Mouse (Mus musculus): ENCODE measurements around the gene Plvap. TPM values are rescaled to one million over a fixed set of nuclear protein-coding genes. Genes with fewer than 3 reads are reported as not detected.
"Not testable (repeated sequence)": the region's sequence is repeated elsewhere in the genome, so short reads cannot be mapped to it uniquely, and the experiment has no call there.

The Plvap gene
- polyA plus RNA-seq, 1 experiment from 2014 or later, result 135 TPM

GRCm38 (mm10) chr8:71526272-71526671, 14.7 kb upstream of the Plvap start:
- peaks cover 5% of the 10 kb centered on the region; the same call in 1 of the 2 replicates for H3K4me1 ChIP-seq (ENCODE audit: insufficient read depth)
- H3K9ac ChIP-seq, result no peak overlapping the region
- TF ChIP-seq CTCF (IDR thresholded peaks at IDR 0.05; ENCODE audit: low read depth), result no peak
- H3K4me2 ChIP-seq, result no peak overlapping the region
- WGBS, result 15% methylated on average over 6 of the region's 6 CpGs
- no peak overlapping the region for H3K4me3 ChIP-seq (ENCODE audit: low read depth, low read length)
- no peaks in the 10 kb centered on the region for H3K9me3 ChIP-seq (ENCODE audit: low read depth, low read length)
- H3K27ac ChIP-seq (ENCODE audit: low read depth), result peak overlapping the region; percentile 25; the same call in 1 of the 2 replicates
- H3K27me3 ChIP-seq (ENCODE audit: insufficient read depth, low read length), result peaks cover 15% of the 10 kb centered on the region
- H3K36me3 ChIP-seq (ENCODE audit: insufficient read depth), result no peaks in the 10 kb centered on the region
- peak; percentile 55 for DNase-seq
- peak; percentile 8; the same call in 1 of the 2 replicates for ATAC-seq (ENCODE audit: insufficient read depth)

DNA sequence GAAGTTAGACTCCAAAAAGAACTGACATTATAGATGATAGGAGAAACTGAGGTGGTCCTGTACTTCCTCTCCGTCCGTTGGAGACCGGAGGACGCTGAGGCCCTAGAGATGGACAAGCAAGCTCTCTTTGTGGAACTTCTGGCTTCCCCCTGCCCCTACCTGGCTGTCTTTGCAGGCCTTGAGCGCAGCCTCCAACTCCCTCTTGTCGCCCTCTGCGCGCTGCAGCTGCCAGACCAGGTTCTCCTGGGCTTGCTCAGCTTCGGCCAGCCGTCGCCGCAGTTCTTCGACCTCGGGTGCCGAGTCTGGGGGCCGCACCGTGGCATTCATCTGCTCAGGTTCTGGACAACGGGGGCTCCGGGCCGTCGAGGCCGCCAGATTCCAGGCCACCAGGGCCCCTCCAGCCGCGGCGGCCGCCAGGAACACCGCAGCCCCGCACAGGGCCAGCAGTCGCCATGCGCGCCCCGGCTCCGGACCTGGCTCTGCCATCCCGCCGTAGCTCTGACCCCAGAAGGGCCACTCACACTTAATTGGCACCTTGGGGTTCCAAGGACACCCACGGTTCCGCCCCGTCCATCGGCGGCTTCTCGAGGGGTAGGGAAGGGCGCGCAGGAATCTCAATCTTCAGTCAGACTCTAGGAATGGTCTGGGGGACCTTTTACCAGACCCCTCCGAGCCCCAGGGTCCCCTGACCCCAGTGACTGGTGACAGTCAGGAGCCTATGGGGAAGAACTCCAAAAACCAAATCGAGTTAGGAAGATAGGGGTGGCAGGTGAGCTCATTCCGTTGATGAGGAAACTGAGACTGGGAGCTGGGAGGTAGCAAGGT, 13.9 kb upstream of the Plvap start, which contains the start of gene Ccdc194:
Ccdc194 (minus strand) TSS at position 486 of the 825 bp plus-strand sequence.
- DNase-seq, result no peak
- Histone ChIP-seq H3K36me3 (ENCODE audit: insufficient read depth) (no peaks in the 10 kb centered on the region), H3K9ac (peak within 1 kb of the TSS; percentile 41; the same call in 1 of the 2 replicates), H3K4me2 (peak within 1 kb of the TSS; percentile 44), H3K4me3 (ENCODE audit: low read depth, low read length) (peak within 1 kb of the TSS; percentile 16; the same call in 1 of the 2 replicates), H3K4me1 (ENCODE audit: insufficient read depth) (peaks cover 5% of the 10 kb centered on the region; the same call in 1 of the 2 replicates), H3K27me3 (ENCODE audit: insufficient read depth, low read length) (peaks cover 15% of the 10 kb centered on the region), H3K27ac (ENCODE audit: low read depth) (peak within 1 kb of the TSS; percentile 25), H3K9me3 (ENCODE audit: low read depth, low read length) (no peaks in the 10 kb centered on the region)
- 11% methylated on average over 46 of the region's 46 CpGs for WGBS
- no peak for ATAC-seq (ENCODE audit: insufficient read depth)
- no peak for TF ChIP-seq CTCF (IDR thresholded peaks at IDR 0.05; ENCODE audit: low read depth)

- Histone ChIP-seq H3K4me2 (0 out of 2 replicates have a peak overlapping the region, but pooled peaks have one; percentile 1), H3K27ac (ENCODE audit: low read depth) (no peak overlapping the region), H3K36me3 (ENCODE audit: insufficient read depth) (no peaks in the 10 kb centered on the region), H3K4me1 (ENCODE audit: insufficient read depth) (no peaks in the 10 kb centered on the region; the same call in 1 of the 2 replicates), H3K9me3 (ENCODE audit: low read depth, low read length) (no peaks in the 10 kb centered on the region), H3K9ac (no peak overlapping the region), H3K4me3 (ENCODE audit: low read depth, low read length) (no peak overlapping the region), H3K27me3 (ENCODE audit: insufficient read depth, low read length) (peaks cover 15% of the 10 kb centered on the region)
- peak; percentile 97 for TF ChIP-seq CTCF (IDR thresholded peaks at IDR 0.05; ENCODE audit: low read depth)
- peak; percentile 94 for ATAC-seq (ENCODE audit: insufficient read depth)
- WGBS, result 2% methylated on average over 17 of the region's 17 CpGs
- peak; percentile 98 for DNase-seq
Observed at GRCm38 (mm10) chr8:71521634-71522033, 10.1 kb upstream of the Plvap start.

DNA sequence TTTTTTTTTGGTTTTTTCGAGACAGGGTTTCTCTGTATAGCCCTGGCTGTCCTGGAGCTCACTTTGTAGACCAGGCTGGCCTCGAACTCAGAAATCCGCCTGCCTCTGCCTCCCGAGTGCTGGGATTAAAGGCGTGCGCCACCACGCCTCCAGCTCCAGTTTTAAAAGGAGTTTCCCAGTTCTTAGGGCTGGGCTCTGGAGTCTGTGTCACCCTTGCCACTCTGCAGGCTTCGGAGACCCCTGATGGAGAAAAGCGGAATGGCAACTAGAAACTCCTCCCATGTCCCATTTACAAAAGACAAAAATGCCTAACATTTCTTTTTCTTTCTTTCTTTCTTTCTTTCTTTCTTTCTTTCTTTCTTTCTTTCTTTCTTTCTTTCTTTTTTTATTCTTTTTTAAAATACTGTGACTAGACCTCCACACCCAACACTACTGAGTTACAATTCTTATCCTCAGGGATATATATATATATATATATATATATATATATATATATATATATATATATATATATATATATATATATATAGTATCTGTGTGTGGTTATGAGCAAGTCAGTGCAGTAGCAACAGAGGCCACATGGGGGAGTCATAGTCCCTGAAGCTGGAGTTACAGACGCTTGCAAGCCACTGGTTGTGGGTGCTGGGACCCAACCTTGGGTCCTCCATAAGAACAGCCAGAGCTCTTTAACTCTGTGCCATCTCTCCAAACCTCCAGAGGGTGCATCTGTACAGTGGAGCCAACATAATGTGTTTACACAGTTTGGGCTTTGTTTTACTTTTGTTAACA, 7.7 kb upstream of the Plvap start:
- 40% methylated on average over 9 of the region's 10 CpGs for WGBS
- H3K27ac ChIP-seq (ENCODE audit: low read depth); H3K4me2 ChIP-seq; ATAC-seq (ENCODE audit: insufficient read depth); H3K36me3 ChIP-seq (ENCODE audit: insufficient read depth); H3K9ac ChIP-seq; H3K4me1 ChIP-seq (ENCODE audit: insufficient read depth); H3K9me3 ChIP-seq (ENCODE audit: low read depth, low read length); H3K4me3 ChIP-seq (ENCODE audit: low read depth, low read length); H3K27me3 ChIP-seq (ENCODE audit: insufficient read depth, low read length): not testable (repeated sequence)
- DNase-seq, result peak; percentile 94
- TF ChIP-seq CTCF (IDR thresholded peaks at IDR 0.05; ENCODE audit: low read depth), result peak; percentile 72

GRCm38 (mm10) chr8:71516786-71517185, 5.2 kb upstream of the Plvap start:
- H3K9me3 ChIP-seq (ENCODE audit: low read depth, low read length), result no peaks in the 10 kb centered on the region
- no peak overlapping the region for H3K9ac ChIP-seq
- H3K4me2 ChIP-seq, result no peak overlapping the region
- ATAC-seq (ENCODE audit: insufficient read depth), result no peak
- H3K4me3 ChIP-seq (ENCODE audit: low read depth, low read length), result no peak overlapping the region
- no peaks in the 10 kb centered on the region for H3K36me3 ChIP-seq (ENCODE audit: insufficient read depth)
- no peaks in the 10 kb centered on the region for H3K4me1 ChIP-seq (ENCODE audit: insufficient read depth)
- no peak for TF ChIP-seq CTCF (IDR thresholded peaks at IDR 0.05; ENCODE audit: low read depth)
- peak; percentile 61 for DNase-seq
- no peak overlapping the region for H3K27ac ChIP-seq (ENCODE audit: low read depth)
- 1% methylated on average over 6 of the region's 6 CpGs for WGBS
- no peaks in the 10 kb centered on the region for H3K27me3 ChIP-seq (ENCODE audit: insufficient read depth, low read length)

- DNase-seq (no peak), ATAC-seq (ENCODE audit: insufficient read depth) (no peak)
- TF ChIP-seq CTCF (IDR thresholded peaks at IDR 0.05; ENCODE audit: low read depth), result no peak; the same call in 1 of the 2 replicates
- H3K9me3 ChIP-seq (ENCODE audit: low read depth, low read length), result no peaks in the 10 kb centered on the region
- H3K27me3 ChIP-seq (ENCODE audit: insufficient read depth, low read length), result no peaks in the 10 kb centered on the region
- 56% methylated on average over 5 of the region's 5 CpGs for WGBS
- H3K4me1 ChIP-seq (ENCODE audit: insufficient read depth), result no peaks in the 10 kb centered on the region
- H3K4me3 ChIP-seq (ENCODE audit: low read depth, low read length), result no peak overlapping the region
- no peaks in the 10 kb centered on the region for H3K36me3 ChIP-seq (ENCODE audit: insufficient read depth)
- no peak overlapping the region for H3K27ac ChIP-seq (ENCODE audit: low read depth)
- H3K4me2 ChIP-seq, result no peak overlapping the region
- H3K9ac ChIP-seq, result no peak overlapping the region
Observed at GRCm38 (mm10) chr8:71515043-71515442, 3.5 kb upstream of the Plvap start.
